Mouse (Mus musculus) C3H10T1/2 (cell line): ENCODE results near the gene Iqcn. TPM values are rescaled to one million over a fixed set of nuclear protein-coding genes. Genes with fewer than 3 reads are reported as not detected.

Source experiments
- polyA plus RNA-seq, 2 experiments: library from polyadenylated mRNA; unstranded; fragments of >200 nt; fragmentation: generic; extraction: Trizol; gene quantifications; one replicate each; pipeline ENCODE4 v1.2.1; 2012; ENCODE audit warnings: missing spikeins in 2 of 2

Iqcn gene
- under 1 TPM; under 0.01 to 0.04 TPM for polyA plus RNA-seq

GRCm38 (mm10) chr8:70703287-70703686 is at the start of gene Iqcn:
TSS of gene Iqcn (plus strand) at chr8:70703457.

GRCm38 (mm10) chr8:70660273-70660725 is 43.0 kb upstream of the Iqcn start, which contains the start of gene Pgpep1:
TSS of gene Pgpep1 (minus strand) at chr8:70660388.

GRCm38 (mm10) chr8:70673079-70673856 is 30.0 kb upstream of the Iqcn start, which contains the start of gene Lsm4:
TSS of gene Lsm4 (plus strand) at chr8:70673248.

GRCm38 (mm10) chr8:70698310-70699109 is 4.7 kb upstream of the Iqcn start, which contains the start of gene Jund:
TSS of gene Jund (plus strand) at chr8:70698949.

GRCm38 (mm10) chr8:70718297-70718696 is 15.0 kb downstream of the Iqcn start, which contains the start of gene Gm3336:
TSS of gene Gm3336 (plus strand) at chr8:70718543.

GRCm38 (mm10) chr8:70723486-70724210 is 20.4 kb downstream of the Iqcn start, which contains the start of gene Pde4c:
TSS of gene Pde4c (plus strand) at chr8:70723720.

GRCm38 (mm10) chr8:70754043-70754870 is 51.0 kb downstream of the Iqcn start, which contains the start of gene Rab3a:
TSS of gene Rab3a (plus strand) at chr8:70754679.

GRCm38 (mm10) chr8:70760775-70761406 is 57.6 kb downstream of the Iqcn start, which contains the start of gene Mpv17l2:
TSS of gene Mpv17l2 (minus strand) at chr8:70760946.

Other genes with a start within 250 kb of the Iqcn start
- gene Klhl26, start 226.5 kb upstream of the Iqcn start, polyA plus RNA-seq: 10 to 100 TPM; 14.5 to 39.8 TPM
- under 1 TPM; 0.13 to 0.68 TPM for gene Tmem59l, start 216.1 kb upstream of the Iqcn start, polyA plus RNA-seq
- gene Crlf1, start 210.3 kb upstream of the Iqcn start, polyA plus RNA-seq: 100 to 1,000 TPM; 255 to 582 TPM
- 100 to 1,000 TPM; 419 to 692 TPM for gene Rex1bd, start 196.7 kb upstream of the Iqcn start, polyA plus RNA-seq
- 1,000 to 10,000 TPM; 2,018 to 3,199 TPM for gene Uba52, start 192.7 kb upstream of the Iqcn start, polyA plus RNA-seq
- gene Fkbp8, start 175.7 kb upstream of the Iqcn start, polyA plus RNA-seq: 100 to 1,000 TPM; 339 to 400 TPM
- gene Kxd1, start 175.5 kb upstream of the Iqcn start, polyA plus RNA-seq: 10 to 100 TPM; 49.2 to 79.4 TPM
- 10 to 100 TPM in 1 of 2 experiments, 1 to 10 TPM in 1; 7.9 to 19.2 TPM for gene Ell, start 164.0 kb upstream of the Iqcn start, polyA plus RNA-seq
- gene Isyna1, start 109.1 kb upstream of the Iqcn start, polyA plus RNA-seq: 1 to 10 TPM in 1 of 2 experiments, under 1 TPM in 1; 0.20 to 2.1 TPM
- gene Ssbp4, start 94.6 kb upstream of the Iqcn start, polyA plus RNA-seq: 100 to 1,000 TPM; 218 to 229 TPM
- gene Lrrc25, start 87.3 kb upstream of the Iqcn start, polyA plus RNA-seq: not detected
- gene Gdf15, start 71.0 kb upstream of the Iqcn start, polyA plus RNA-seq: under 1 TPM; 0.27 to 0.47 TPM
- gene Pgpep1, start 43.1 kb upstream of the Iqcn start, polyA plus RNA-seq: 10 to 100 TPM; 20.7 to 45.2 TPM
- gene Lsm4, start 30.2 kb upstream of the Iqcn start, polyA plus RNA-seq: 100 to 1,000 TPM; 194 to 446 TPM
- gene Jund, start 4.5 kb upstream of the Iqcn start, polyA plus RNA-seq: 100 to 1,000 TPM in 1 of 2 experiments, 10 to 100 TPM in 1; 87.4 to 175 TPM
- gene Gm3336, start 15.1 kb downstream of the Iqcn start, polyA plus RNA-seq: under 1 TPM; 0.04 to 0.15 TPM
- gene Pde4c, start 20.3 kb downstream of the Iqcn start, polyA plus RNA-seq: under 1 TPM; 0.01 to 0.04 TPM
- gene Rab3a, start 51.2 kb downstream of the Iqcn start, polyA plus RNA-seq: 10 to 100 TPM in 1 of 2 experiments, 1 to 10 TPM in 1; 7.4 to 25.3 TPM
- gene Mpv17l2, start 57.5 kb downstream of the Iqcn start, polyA plus RNA-seq: 100 to 1,000 TPM in 1 of 2 experiments, 10 to 100 TPM in 1; 80.0 to 154 TPM
- 100 to 1,000 TPM in 1 of 2 experiments, 10 to 100 TPM in 1; 43.0 to 149 TPM for gene Pik3r2, start 73.3 kb downstream of the Iqcn start, polyA plus RNA-seq
- gene Mast3, start 101.6 kb downstream of the Iqcn start, polyA plus RNA-seq: 10 to 100 TPM in 1 of 2 experiments, 1 to 10 TPM in 1; 10.0 to 26.6 TPM
- under 1 TPM; 0.30 to 0.48 TPM for gene Il12rb1, start 105.0 kb downstream of the Iqcn start, polyA plus RNA-seq
- 10 to 100 TPM in 1 of 2 experiments, 1 to 10 TPM in 1; 1.1 to 13.3 TPM for gene Arrdc2, start 136.3 kb downstream of the Iqcn start, polyA plus RNA-seq
- gene Kcnn1, start 159.8 kb downstream of the Iqcn start, polyA plus RNA-seq: 1 to 10 TPM; 1.0 to 8.4 TPM
- gene Ccdc124, start 170.5 kb downstream of the Iqcn start, polyA plus RNA-seq: 100 to 1,000 TPM in 1 of 2 experiments, 10 to 100 TPM in 1; 80.3 to 212 TPM
- gene Slc5a5, start 189.3 kb downstream of the Iqcn start, polyA plus RNA-seq: under 1 TPM; 0.06 to 0.31 TPM
- gene Rpl18a, start 194.0 kb downstream of the Iqcn start, polyA plus RNA-seq: over 10,000 TPM in 1 of 2 experiments, 1,000 to 10,000 TPM in 1; 6,240 to 13,562 TPM
- 10 to 100 TPM; 34.0 to 47.7 TPM for gene Map1s, start 202.5 kb downstream of the Iqcn start, polyA plus RNA-seq